Mouse (Mus musculus) G1E (cell line): ENCODE measurements around the gene Cadm2. TPM values are rescaled to one million over a fixed set of nuclear protein-coding genes. Genes with fewer than 3 reads are reported as not detected.

Source experiments
- ATAC-seq: 2 replicates; pipeline ENCODE4 v1.8.0; 2016; ENCODE audit warnings: mild to moderate bottlenecking; ENCODE audit not compliant: insufficient number of reproducible peaks, poor library complexity, low FRiP score, severe bottlenecking; ENCODE audit errors: extremely low read depth
- DNase-seq: peaks from one replicate; pipeline ENCODE4 v3.0.0; 2012; ENCODE audit warnings: low spot score
- H3K27me3 ChIP-seq: 2 replicates; pipeline ENCODE4 v1.6.1; 2012; ENCODE audit warnings: mild to moderate bottlenecking, low read length, inconsistent platforms; ENCODE audit not compliant: insufficient read depth
- H3K36me3 ChIP-seq: replicated peaks from 2 replicates; pipeline ENCODE3; 2012; ENCODE audit warnings: mild to moderate bottlenecking, inconsistent platforms
- H3K4me1 ChIP-seq: 2 replicates; pipeline ENCODE4 v1.6.1; 2012; ENCODE audit warnings: low read depth, low read length, inconsistent platforms, mixed read lengths; ENCODE audit not compliant: insufficient read depth
- H3K4me3 ChIP-seq: 2 replicates; pipeline ENCODE4 v1.5.1; 2012; ENCODE audit warnings: low read depth, mild to moderate bottlenecking, inconsistent platforms, low read length, moderate library complexity, mixed read lengths
- H3K9me3 ChIP-seq: replicated peaks from 2 replicates; pipeline ENCODE4 v1.6.1; 2012; ENCODE audit warnings: inconsistent platforms
- CTCF ChIP-seq: IDR thresholded peaks from 2 replicates; pipeline ENCODE4 v1.5.1; 2012; ENCODE audit warnings: low read depth, low read length, inconsistent platforms, mixed read lengths
- GATA1 ChIP-seq: IDR thresholded peaks from 2 replicates; pipeline ENCODE4 v1.6.1; 2012; ENCODE audit warnings: borderline replicate concordance, low read length, inconsistent platforms, mixed read lengths
- GATA2 ChIP-seq: IDR thresholded peaks from 2 replicates; pipeline ENCODE4 v1.6.1; 2012; ENCODE audit warnings: low read depth, low read length, inconsistent platforms, borderline replicate concordance
- POLR2AphosphoS5 ChIP-seq: IDR thresholded peaks from 2 replicates; pipeline ENCODE4 v1.6.1; 2012; ENCODE audit warnings: low read depth, low read length, inconsistent platforms; ENCODE audit not compliant: insufficient replicate concordance
- TAL1 ChIP-seq: conservative IDR thresholded peaks from 2 replicates; pipeline ENCODE4 v1.6.1; 2012; ENCODE audit warnings: low read depth, low read length, inconsistent platforms, mixed read lengths
- polyA plus RNA-seq: library from polyadenylated mRNA; stranded (reverse); fragments of >175 nt; gene quantifications from 2 replicates; pipeline ENCODE4 v1.2.3, GENCODE M21; 2012
- total RNA-seq, 2 experiments: library from RNA; stranded (forward) in 1 of 2; stranded (reverse) in 1 of 2; fragments of 200-1000 nt in 1 of 2; fragments of >200 nt in 1 of 2; fragmentation: Nextera tagmentation in 1 of 2; gene quantifications; 2 replicates each; pipeline ENCODE4 v1.2.3; 2014 to 2017

The Cadm2 gene
- total and polyA plus RNA-seq, 3 experiments, result 0.05 TPM; not detected in 2

- H3K4me3 ChIP-seq, result no peak overlapping the region
- H3K4me1 ChIP-seq, result no peaks in the 10 kb centered on the region
- H3K27me3 ChIP-seq, result no peaks in the 10 kb centered on the region
- DNase-seq, result no peak
- TF ChIP-seq GATA2 (no peak), POLR2AphosphoS5 (no peak), TAL1 (no peak), GATA1 (no peak), CTCF (no peak)
- peaks cover 27% of the 10 kb centered on the region for H3K9me3 ChIP-seq
- no peak for ATAC-seq
- no peaks in the 10 kb centered on the region for H3K36me3 ChIP-seq
Measured at GRCm38 (mm10) chr16:67617811-67618210, 2.9 kb downstream of the Cadm2 start.

GRCm38 (mm10) chr16:67617256-67617655, 3.5 kb downstream of the Cadm2 start:
- no peak for DNase-seq
- Histone ChIP-seq H3K4me3 (no peak overlapping the region), H3K4me1 (no peaks in the 10 kb centered on the region), H3K36me3 (no peaks in the 10 kb centered on the region), H3K9me3 (peaks cover 27% of the 10 kb centered on the region), H3K27me3 (no peaks in the 10 kb centered on the region)
- no peak for ATAC-seq
- TF ChIP-seq POLR2AphosphoS5, result no peak
- no peak for TF ChIP-seq GATA1
- TF ChIP-seq GATA2, result no peak
- no peak for TF ChIP-seq CTCF
- no peak for TF ChIP-seq TAL1

GRCm38 (mm10) chr16:67613876-67614275, 6.8 kb downstream of the Cadm2 start:
- H3K9me3 ChIP-seq, result peaks cover 8% of the 10 kb centered on the region

GRCm38 (mm10) chr16:67610904-67611681, 9.6 kb downstream of the Cadm2 start:
- H3K4me3 ChIP-seq, result no peak overlapping the region
- no peak for DNase-seq
- H3K36me3 ChIP-seq, result no peaks in the 10 kb centered on the region
- TF ChIP-seq POLR2AphosphoS5 (no peak), CTCF (no peak), GATA2 (no peak)
- no peak for ATAC-seq
- no peaks in the 10 kb centered on the region for H3K4me1 ChIP-seq
- H3K27me3 ChIP-seq, result no peaks in the 10 kb centered on the region
- no peaks in the 10 kb centered on the region for H3K9me3 ChIP-seq

More at GRCm38 (mm10) chr16:67613876-67614275, 6.8 kb downstream of the Cadm2 start:
- no peak for TF ChIP-seq GATA1
- TF ChIP-seq CTCF, result no peak
- TF ChIP-seq TAL1, result no peak
- TF ChIP-seq POLR2AphosphoS5, result no peak
- no peak for TF ChIP-seq GATA2
- Histone ChIP-seq H3K27me3 (no peaks in the 10 kb centered on the region), H3K36me3 (no peaks in the 10 kb centered on the region), H3K4me3 (no peak overlapping the region), H3K4me1 (no peaks in the 10 kb centered on the region)
- DNase-seq, result no peak
- ATAC-seq, result no peak

- Histone ChIP-seq H3K4me3 (no peak overlapping the region), H3K4me1 (no peaks in the 10 kb centered on the region), H3K27me3 (no peaks in the 10 kb centered on the region), H3K36me3 (no peaks in the 10 kb centered on the region), H3K9me3 (no peaks in the 10 kb centered on the region)
- DNase-seq (no peak), ATAC-seq (no peak)
- no peak for TF ChIP-seq TAL1
- TF ChIP-seq CTCF, result no peak
- no peak for TF ChIP-seq POLR2AphosphoS5
- no peak for TF ChIP-seq GATA1
- no peak for TF ChIP-seq GATA2
Measured at GRCm38 (mm10) chr16:67609116-67609515, 11.6 kb downstream of the Cadm2 start.

- Histone ChIP-seq H3K27me3 (no peaks in the 10 kb centered on the region), H3K4me3 (no peak overlapping the region), H3K9me3 (no peaks in the 10 kb centered on the region), H3K4me1 (no peaks in the 10 kb centered on the region), H3K36me3 (no peaks in the 10 kb centered on the region)
- ATAC-seq, result no peak
- no peak for DNase-seq
- TF ChIP-seq CTCF, result no peak
- no peak for TF ChIP-seq GATA1
- no peak for TF ChIP-seq POLR2AphosphoS5
- no peak for TF ChIP-seq GATA2
- TF ChIP-seq TAL1, result no peak
Measured at GRCm38 (mm10) chr16:67608499-67608898, 12.2 kb downstream of the Cadm2 start.
